Mouse (Mus musculus) CH12.LX (cell line): ENCODE results near the gene Serpinb3a. TPM values are rescaled to one million over a fixed set of nuclear protein-coding genes. Genes with fewer than 3 reads are reported as not detected.

Experiments
- DNase-seq: peaks from one replicate; pipeline ENCODE4 v3.0.0-alpha.2; 2013; ENCODE audit errors: extremely low read depth
- H3K27ac ChIP-seq: 2 replicates; pipeline ENCODE4 v1.5.1; 2012; ENCODE audit warnings: low read depth, mild to moderate bottlenecking, control low read depth, moderate library complexity; ENCODE audit not compliant: insufficient read depth
- H3K27me3 ChIP-seq: replicated peaks from 2 replicates; pipeline ENCODE3; 2012; ENCODE audit warnings: inconsistent platforms
- H3K36me3 ChIP-seq, 2 experiments: replicated peaks in 1 of 2; 2 replicates each; pipeline versions ENCODE3 to v1.6.1; 2012; ENCODE audit warnings: inconsistent platforms in 1 of 2, low read length in 1 of 2, mild to moderate bottlenecking in 1 of 2, mixed read lengths in 1 of 2, moderate library complexity in 1 of 2; ENCODE audit not compliant: control insufficient read depth in 1 of 2, insufficient read depth in 1 of 2
- H3K4me1 ChIP-seq, 2 experiments: 2 replicates each; pipeline ENCODE4 v1.6.1; 2012; ENCODE audit warnings: inconsistent platforms in 1 of 2, moderate library complexity in 1 of 2; ENCODE audit not compliant: insufficient read depth in 2 of 2, control insufficient read depth in 1 of 2
- H3K4me2 ChIP-seq: 2 replicates; pipeline ENCODE4 v1.6.1; 2012; ENCODE audit warnings: low read depth, mild to moderate bottlenecking, control low read depth; ENCODE audit not compliant: poor library complexity, insufficient read depth, severe bottlenecking
- H3K4me3 ChIP-seq, 3 experiments: fragments of 150-350 bp in 1 of 3; sonication (generic) in 1 of 3; replicated peaks in 1 of 3; 2 replicates each; pipeline versions ENCODE3 to v1.5.1; 2011 to 2012; ENCODE audit warnings: low read depth in 2 of 3, low read length in 2 of 3, mild to moderate bottlenecking in 2 of 3, moderate library complexity in 2 of 3, control low read depth in 1 of 3, improper control_type of control experiment in 1 of 3, inconsistent platforms in 1 of 3, mixed read lengths in 1 of 3; ENCODE audit not compliant: poor library complexity in 1 of 3
- H3K79me2 ChIP-seq: replicated peaks from 2 replicates; pipeline ENCODE4 v1.6.1; 2012; ENCODE audit warnings: mild to moderate bottlenecking, moderate library complexity; ENCODE audit not compliant: control insufficient read depth, poor library complexity, insufficient read depth, severe bottlenecking; ENCODE audit errors: extremely low read depth
- H3K9ac ChIP-seq: 2 replicates; pipeline ENCODE4 v1.6.1; 2012; ENCODE audit warnings: low read depth, mild to moderate bottlenecking, control low read depth, moderate library complexity; ENCODE audit not compliant: insufficient read depth
- H3K9me3 ChIP-seq: replicated peaks from 2 replicates; pipeline ENCODE3; 2012; ENCODE audit warnings: low read length, inconsistent platforms, mixed read lengths
- BHLHE40 ChIP-seq: IDR thresholded peaks from 2 replicates; pipeline ENCODE4 v1.6.1; 2011; ENCODE audit warnings: mild to moderate bottlenecking, low read depth, low read length, improper control_type of control experiment
- CHD1 ChIP-seq: IDR thresholded peaks from 2 replicates; pipeline ENCODE4 v1.6.1; 2012; ENCODE audit warnings: low read depth, low read length, improper control_type of control experiment, inconsistent platforms
- CHD2 ChIP-seq: IDR thresholded peaks from 2 replicates; pipeline ENCODE4 v1.6.1; 2011; ENCODE audit warnings: low read length, improper control_type of control experiment
- GABPA ChIP-seq: IDR thresholded peaks from 2 replicates; pipeline ENCODE4 v1.6.1; 2012; ENCODE audit warnings: low read depth, low read length, improper control_type of control experiment, inconsistent platforms; ENCODE audit not compliant: insufficient replicate concordance
- JUN ChIP-seq: IDR thresholded peaks from 2 replicates; pipeline ENCODE4 v1.6.1; 2011; ENCODE audit warnings: low read depth, mild to moderate bottlenecking, low read length, improper control_type of control experiment, moderate library complexity; ENCODE audit not compliant: insufficient read depth
- JUND ChIP-seq: conservative IDR thresholded peaks from 2 replicates; pipeline ENCODE4 v1.6.1; 2011; ENCODE audit warnings: low read depth, low read length, improper control_type of control experiment
- KAT2A ChIP-seq: IDR thresholded peaks from 2 replicates; pipeline ENCODE4 v1.6.1; 2012; ENCODE audit warnings: low read length, improper control_type of control experiment, inconsistent platforms; ENCODE audit not compliant: insufficient replicate concordance
- MAFK ChIP-seq: IDR thresholded peaks from 2 replicates; pipeline ENCODE4 v1.6.1; 2011; ENCODE audit warnings: low read length, improper control_type of control experiment; ENCODE audit not compliant: insufficient replicate concordance
- MAX ChIP-seq: IDR thresholded peaks from 2 replicates; pipeline ENCODE4 v1.6.1; 2011; ENCODE audit warnings: low read length, improper control_type of control experiment
- MAZ ChIP-seq: IDR thresholded peaks from 2 replicates; pipeline ENCODE4 v1.6.1; 2012; ENCODE audit warnings: low read depth, mild to moderate bottlenecking, inconsistent platforms, low read length, improper control_type of control experiment, moderate library complexity
- MXI1 ChIP-seq: IDR thresholded peaks from 2 replicates; pipeline ENCODE4 v1.6.1; 2011; ENCODE audit warnings: mild to moderate bottlenecking, low read depth, low read length, improper control_type of control experiment
- MYC ChIP-seq: IDR thresholded peaks from 2 replicates; pipeline ENCODE4 v1.6.1; 2011; ENCODE audit warnings: low read depth, mild to moderate bottlenecking, improper control_type of control experiment, low read length
- NELFE ChIP-seq: IDR thresholded peaks from 2 replicates; pipeline ENCODE4 v1.6.1; 2011; ENCODE audit warnings: low read depth, low read length, improper control_type of control experiment
- NRF1 ChIP-seq: IDR thresholded peaks from 2 replicates; pipeline ENCODE4 v1.6.1; 2014; ENCODE audit warnings: low read depth, mild to moderate bottlenecking, inconsistent platforms, low read length, improper control_type of control experiment, moderate library complexity
- POLR2AphosphoS2 ChIP-seq: IDR thresholded peaks from 2 replicates; pipeline ENCODE4 v1.6.1; 2011; ENCODE audit warnings: low read depth, low read length, improper control_type of control experiment
- RAD21 ChIP-seq: IDR thresholded peaks from 2 replicates; pipeline ENCODE4 v1.6.1; 2011; ENCODE audit warnings: low read depth, mild to moderate bottlenecking, low read length, improper control_type of control experiment, moderate library complexity
- SMC3 ChIP-seq: IDR thresholded peaks from 2 replicates; pipeline ENCODE4 v1.6.1; 2011; ENCODE audit warnings: low read depth, low read length, improper control_type of control experiment
- USF2 ChIP-seq: conservative IDR thresholded peaks from 2 replicates; pipeline ENCODE4 v1.6.1; 2011; ENCODE audit warnings: low read depth, low read length, improper control_type of control experiment
- ZMIZ1 ChIP-seq: IDR thresholded peaks from 2 replicates; pipeline ENCODE4 v1.6.1; 2012; ENCODE audit warnings: low read depth, mild to moderate bottlenecking, inconsistent platforms, low read length, improper control_type of control experiment
- dilution Hi-C: fragments of 300-500 bp; cut with MboI; formaldehyde crosslinking; loops from 2 replicates; pipeline ENCODE4 v1.14.3; 2020; ENCODE audit warnings: low sequenced_read_pairs; ENCODE audit not compliant: extremely low pct_unique_long_range_greater_than_20kb, extremely low pct_ligation_motif_present
- in situ Hi-C: fragments of 300-500 bp; cut with MboI; formaldehyde crosslinking; loops from 3 replicates; pipeline ENCODE4 v1.14.3; 2019; ENCODE audit warnings: low sequenced_read_pairs, low pct_ligation_motif_present, low pct_unique_long_range_greater_than_20kb, mixed read lengths
- polyA plus RNA-seq: library from polyadenylated mRNA; unstranded; fragments of >175 nt; gene quantifications from 2 replicates; pipeline ENCODE4 v1.2.1, GENCODE M21; 2012; ENCODE audit warnings: low read depth; ENCODE audit not compliant: insufficient read length
- total RNA-seq, 2 experiments: library from RNA; depleted of rRNA; stranded (reverse); fragments of 300-350 nt in 1 of 2; fragments of >200 nt in 1 of 2; gene quantifications; 2 replicates each; pipeline ENCODE4 v1.2.3; 2012 to 2014

The Serpinb3a gene
- total RNA-seq (2012; rRNA removed) (not detected in 2 replicates), total RNA-seq (2014; rRNA removed) (not detected in 2 replicates), polyA plus RNA-seq (not detected in 2 replicates)

DNA sequence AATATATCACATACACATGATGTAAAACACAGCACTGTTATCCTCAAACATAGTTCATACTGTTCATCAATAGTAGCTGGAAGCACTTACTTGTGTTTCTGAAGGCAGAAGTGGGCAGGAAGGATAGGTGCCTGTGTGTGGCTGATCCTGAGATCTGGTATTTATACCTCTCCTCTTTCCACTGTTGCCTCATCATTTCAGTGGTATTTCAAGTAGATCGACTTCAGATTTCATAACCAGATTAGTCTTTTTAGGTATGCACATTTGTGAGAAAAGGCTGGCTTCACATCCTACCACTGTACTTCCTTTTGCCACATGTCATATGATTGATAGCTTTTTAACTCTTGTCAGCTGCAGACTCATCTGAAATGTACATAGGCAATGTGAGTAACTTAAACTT is at the start of gene Serpinb3a:
Serpinb3a (minus strand) TSS at position 101 of the 400 bp plus-strand sequence.
- dilution Hi-C loops = no loop called here
- H3K4me1 ChIP-seq = no peaks in the 10 kb centered on the region
- H3K27me3 ChIP-seq = no peaks in the 10 kb centered on the region
- H3K79me2 ChIP-seq = no peaks in the 10 kb centered on the region
- TF ChIP-seq POLR2AphosphoS2 (no peak), NRF1 (no peak), MXI1 (no peak), MAFK (no peak), RAD21 (no peak), CHD2 (no peak)
- H3K4me2 ChIP-seq = no peak within 1 kb of the TSS
- no peak within 1 kb of the TSS for H3K9ac ChIP-seq
- H3K36me3 ChIP-seq = no peaks in the 10 kb centered on the region
- H3K27ac ChIP-seq = no peak within 1 kb of the TSS
- in situ Hi-C loops = no loop called here
- no peak for DNase-seq
- no peaks in the 10 kb centered on the region for H3K9me3 ChIP-seq
- no peak within 1 kb of the TSS for H3K4me3 ChIP-seq

GRCm38 (mm10) chr1:107098417-107098816 is 46.3 kb upstream of the Serpinb3a start:
- H3K4me2 ChIP-seq = 0 out of 2 replicates have a peak overlapping the region, but pooled peaks have one; percentile 15
- dilution Hi-C loops = no loop called here
- no peak for DNase-seq
- H3K27me3 ChIP-seq = peaks cover 9% of the 10 kb centered on the region
- no peak overlapping the region for H3K27ac ChIP-seq
- TF ChIP-seq POLR2AphosphoS2 (no peak), GABPA (no peak), NRF1 (no peak), SMC3 (no peak), MYC (no peak), CHD1 (no peak), MAZ (no peak), NELFE (no peak), MAX (no peak), JUND (no peak), JUN (no peak), BHLHE40 (no peak), USF2 (no peak), KAT2A (no peak), ZMIZ1 (no peak)
- H3K4me3 ChIP-seq = no peak overlapping the region
- in situ Hi-C loops = no loop called here
- H3K79me2 ChIP-seq = no peaks in the 10 kb centered on the region
- H3K36me3 ChIP-seq = no peaks in the 10 kb centered on the region
- no peak overlapping the region for H3K9ac ChIP-seq
- H3K9me3 ChIP-seq = no peaks in the 10 kb centered on the region
- peaks cover 0 to 3% of the 10 kb centered on the region in 2 experiments; a peak in 1 of 4 replicates for H3K4me1 ChIP-seq
